ENCODE assay signal across 20 mouse cellular contexts in genomic region chr11:80904559-80904958, GRCm38 (mm10). TPM values are rescaled to one million over a fixed set of nuclear protein-coding genes. Genes with fewer than 3 reads are reported as not detected.
"Had no signal": no experiment of that assay in that cellular context is flagged by ENCODE, and none has a peak within 500 bp of the region (broad histone marks: within the 10 kb centered on the region; RNA-seq: fewer than 3 reads in every experiment).

No protein-coding gene starts in this region.

- H3K36me3 ChIP-seq: kidney, embryonic 15.5 days; limb, embryonic 10.5 days; liver, embryonic 13.5 days; midbrain, embryonic 12.5 days had no signal

- DNase-seq: kidney, adult 2 months; kidney, postnatal 14 days; liver, embryonic 13.5 days; lung, adult 2 months; thymus, postnatal 4 days had no signal

- H3K27ac ChIP-seq: kidney, embryonic 15.5 days; limb, embryonic 10.5 days; liver, embryonic 13.5 days; macrophage; midbrain, embryonic 12.5 days; stomach, postnatal 0 days had no signal

- H3K4me1 ChIP-seq: liver, embryonic 13.5 days; megakaryocyte, embryonic 14.5 days; midbrain, embryonic 12.5 days had no signal

- H3K9me3 ChIP-seq: kidney, embryonic 15.5 days; limb, embryonic 10.5 days; liver, embryonic 13.5 days; megakaryocyte, embryonic 14.5 days; midbrain, embryonic 12.5 days had no signal

- H3K27me3 ChIP-seq: kidney, embryonic 15.5 days; megakaryocyte, embryonic 14.5 days; midbrain, embryonic 12.5 days had no signal

- ATAC-seq: lung, postnatal 0 days; midbrain, embryonic 16.5 days had no signal

- H3K9ac ChIP-seq: kidney, embryonic 15.5 days; liver, embryonic 13.5 days; midbrain, embryonic 12.5 days had no signal

- H3K4me2 ChIP-seq: kidney, embryonic 15.5 days; liver, embryonic 13.5 days; midbrain, embryonic 12.5 days had no signal

- H3K4me3 ChIP-seq: kidney, embryonic 15.5 days; limb, embryonic 10.5 days; liver, embryonic 13.5 days; megakaryocyte, embryonic 14.5 days; midbrain, embryonic 12.5 days had no signal

RNA-seq across cellular contexts. Expression of gene Spaca3, which starts 46.4 kb away (rescaled TPM):
- total RNA-seq: layer of hippocampus, adult 8-10 months; layer of hippocampus, postnatal 14 days; left cerebral cortex, adult 18-20 months; left cerebral cortex, postnatal 10 days had no signal
- polyA plus RNA-seq: kidney, adult 2 months; kidney, embryonic 15.5 days; large intestine, adult 2 months; limb, embryonic 10.5 days; limb, embryonic 14.5 days; liver, embryonic 13.5 days; lung, adult 2 months; lung, postnatal 0 days; macrophage; midbrain, embryonic 12.5 days; midbrain, embryonic 16.5 days; neural tube, embryonic 14.5 days had no signal
